Mouse (Mus musculus) intestine, postnatal 0 days (tissue): ENCODE data around the gene Olfr469. TPM values are rescaled to one million over a fixed set of nuclear protein-coding genes. Genes with fewer than 3 reads are reported as not detected.
A peak's percentile ranks its signal among the peaks of the same experiment; 100 is the strongest.

Experiments
- ATAC-seq: fragments of 200-750 bp; cut with Nextera tagmentation; 2 replicates; pipeline ENCODE4 v1.8.0; 2017; ENCODE audit warnings: mild to moderate bottlenecking, moderate TSS enrichment, moderate library complexity
- H3K27ac ChIP-seq: fragments of 300-500 bp; sonication (generic); 2 replicates; pipeline ENCODE4 v1.5.1; 2014; ENCODE audit warnings: mild to moderate bottlenecking, low read depth, low read length, moderate library complexity
- H3K27me3 ChIP-seq: fragments of 300-500 bp; sonication (generic); replicated peaks from 2 replicates; pipeline ENCODE4 v1.6.1; 2014; ENCODE audit warnings: low read length, mixed read lengths; ENCODE audit not compliant: control insufficient read depth, insufficient read depth
- H3K36me3 ChIP-seq: fragments of 300-500 bp; sonication (generic); 2 replicates; pipeline ENCODE4 v1.6.1; 2014; ENCODE audit warnings: mild to moderate bottlenecking, moderate library complexity; ENCODE audit not compliant: control insufficient read depth, insufficient read depth
- H3K4me1 ChIP-seq: fragments of 300-500 bp; sonication (generic); replicated peaks from 2 replicates; pipeline ENCODE4 v1.6.1; 2014; ENCODE audit warnings: antibody characterized with exemption, low read length, mixed read lengths; ENCODE audit not compliant: control insufficient read depth, insufficient read depth
- H3K4me2 ChIP-seq: fragments of 300-500 bp; sonication (generic); replicated peaks from 2 replicates; pipeline ENCODE4 v1.6.1; 2014; ENCODE audit warnings: low read depth, mild to moderate bottlenecking, moderate library complexity
- H3K4me3 ChIP-seq: fragments of 300-500 bp; sonication (generic); 2 replicates; pipeline ENCODE4 v1.5.1; 2014; ENCODE audit warnings: low read depth, low read length
- H3K9ac ChIP-seq: fragments of 300-500 bp; sonication (generic); 2 replicates; pipeline ENCODE4 v1.6.1; 2014; ENCODE audit warnings: mild to moderate bottlenecking, low read depth, low read length
- H3K9me3 ChIP-seq: fragments of 300-500 bp; sonication (generic); 2 replicates; pipeline ENCODE4 v1.6.1; 2016; ENCODE audit warnings: mixed run types; ENCODE audit not compliant: control insufficient read depth
- CTCF ChIP-seq: sonication (generic); IDR thresholded peaks from 2 replicates; pipeline ENCODE4 v1.5.1; 2016; ENCODE audit warnings: low read depth, mild to moderate bottlenecking, control low read depth, antibody characterized with exemption, moderate library complexity
- WGBS: fragments of 180-500 bp; shearing (Covaris S2); extraction: QIAGEN DNeasy Blood & Tissue Kit; methylation state at CpG from one replicate; pipeline ENCODE4 v1.1.7; 2014; 5-methylcytosine and 5-hydroxymethylcytosine counted together
- polyA plus RNA-seq: library from polyadenylated mRNA; unstranded; fragments of >200 nt; fragmentation: Nextera tagmentation; extraction: Ambion mirVana; gene quantifications from 2 replicates; pipeline ENCODE4 v1.2.1, GENCODE M21; 2015

The Olfr469 gene
- polyA plus RNA-seq, 1 experiment from 2014 or later = not detected

- Histone ChIP-seq H3K4me1 (no peaks in the 10 kb centered on the region), H3K27me3 (no peaks in the 10 kb centered on the region), H3K9ac (no peak within 1 kb of the TSS), H3K4me2 (no peak within 1 kb of the TSS), H3K27ac (no peak within 1 kb of the TSS), H3K36me3 (no peaks in the 10 kb centered on the region), H3K4me3 (no peak within 1 kb of the TSS), H3K9me3 (no peaks in the 10 kb centered on the region)
- TF ChIP-seq CTCF = no peak
- WGBS = 79% methylated on average over 2 of the region's 2 CpGs
- ATAC-seq = no peak
These were observed 24.2 kb downstream of the Olfr469 start, which contains the start of gene Ovch2 for GRCm38 (mm10) chr7:107801108-107801507. Ovch2 (minus strand) TSS chr7:107801208.

- H3K4me2 ChIP-seq = no peak overlapping the region
- WGBS = 88% methylated on average over 2 of the region's 2 CpGs
- no peak for TF ChIP-seq CTCF
- no peak overlapping the region for H3K4me3 ChIP-seq
- H3K27me3 ChIP-seq = no peaks in the 10 kb centered on the region
- ATAC-seq = no peak
- H3K27ac ChIP-seq = no peak overlapping the region
- H3K4me1 ChIP-seq = no peaks in the 10 kb centered on the region
- H3K9me3 ChIP-seq = no peaks in the 10 kb centered on the region
- H3K9ac ChIP-seq = no peak overlapping the region
- H3K36me3 ChIP-seq = no peaks in the 10 kb centered on the region
These were observed 28.8 kb downstream of the Olfr469 start for GRCm38 (mm10) chr7:107796500-107796899.

DNA sequence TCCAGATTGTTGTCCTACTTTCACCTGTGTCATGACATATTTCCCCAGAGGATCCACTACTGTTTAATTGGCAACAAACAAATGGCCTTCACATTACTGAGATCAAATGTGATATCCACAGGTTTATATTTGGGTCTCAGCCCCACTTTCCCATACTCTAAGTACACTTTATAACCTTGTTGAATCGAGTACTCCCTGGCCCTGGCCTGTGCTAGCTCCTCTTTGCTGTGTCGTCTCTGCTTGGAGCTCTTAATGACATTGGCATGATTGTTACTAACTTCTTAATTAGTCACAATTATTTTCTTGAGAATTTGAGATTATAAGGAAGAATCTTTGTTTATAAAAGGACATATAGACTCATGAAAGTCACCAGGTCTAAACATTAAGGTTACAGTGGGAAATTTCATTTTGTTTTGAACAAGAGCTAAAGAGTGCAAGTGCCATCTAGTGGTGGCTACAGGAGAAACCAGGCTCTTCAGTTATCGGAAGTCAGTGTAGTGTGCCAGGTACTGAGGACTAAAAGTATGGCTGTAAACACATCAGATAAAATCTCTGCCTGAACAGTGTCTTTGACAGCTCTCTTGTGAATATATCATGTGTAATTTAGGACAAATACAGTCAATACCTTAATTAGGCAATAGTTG lies 37.2 kb downstream of the Olfr469 start:
- Histone ChIP-seq H3K9ac (no peak overlapping the region), H3K27me3 (no peaks in the 10 kb centered on the region), H3K4me2 (no peak overlapping the region), H3K27ac (no peak overlapping the region), H3K9me3 (no peaks in the 10 kb centered on the region), H3K4me3 (no peak overlapping the region), H3K4me1 (no peaks in the 10 kb centered on the region), H3K36me3 (no peaks in the 10 kb centered on the region)
- no peak for ATAC-seq
- 57% methylated on average over 3 of the region's 3 CpGs for WGBS
- TF ChIP-seq CTCF = peak; percentile 83

DNA sequence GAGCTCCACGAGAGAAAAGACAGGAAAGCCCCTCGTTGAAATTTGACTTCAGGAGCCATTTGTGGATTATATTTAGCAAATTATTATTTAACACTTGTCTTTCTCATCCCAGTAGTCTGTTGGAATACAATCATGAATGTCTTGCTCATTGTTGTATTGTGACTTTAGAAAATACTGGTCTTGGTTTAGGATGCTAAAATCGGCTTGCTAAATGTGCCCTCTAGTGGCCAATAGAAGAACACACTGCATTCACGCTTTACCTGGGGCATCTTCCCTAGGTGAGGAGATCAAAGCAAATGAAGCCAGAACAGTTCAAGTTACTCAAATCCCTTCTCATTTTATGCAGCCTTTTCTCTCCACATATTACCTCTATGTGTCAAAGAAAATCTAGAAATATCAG lies 45.7 kb downstream of the Olfr469 start:
- WGBS = 42% methylated on average over 4 of the region's 4 CpGs
- no peak for ATAC-seq
- no peak overlapping the region for H3K4me2 ChIP-seq

DNA sequence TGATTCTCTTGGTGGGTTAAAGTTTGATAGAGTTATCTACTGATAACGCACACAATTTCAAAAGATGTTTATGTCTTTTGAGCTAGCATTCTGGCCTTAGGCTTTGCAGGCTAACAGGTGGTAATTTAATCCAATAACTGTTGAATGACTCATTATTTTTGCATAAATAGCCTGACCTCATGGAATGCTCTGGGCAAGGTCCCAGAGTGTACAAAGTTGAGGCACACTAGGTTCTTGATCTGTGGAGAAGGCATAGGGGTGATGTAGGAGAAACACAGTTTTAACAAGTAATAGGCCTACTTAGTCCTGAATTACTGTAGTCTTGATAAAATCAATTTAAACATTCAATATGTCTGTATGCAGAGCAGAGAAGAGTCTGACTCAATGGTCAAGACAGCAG lies 47.1 kb downstream of the Olfr469 start:
- Histone ChIP-seq H3K27me3 (no peaks in the 10 kb centered on the region), H3K4me2 (no peak overlapping the region), H3K4me1 (no peaks in the 10 kb centered on the region; the same call in 1 of the 2 replicates), H3K4me3 (no peak overlapping the region), H3K9ac (no peak overlapping the region), H3K9me3 (no peaks in the 10 kb centered on the region), H3K36me3 (no peaks in the 10 kb centered on the region), H3K27ac (no peak overlapping the region)
- 16% methylated on average over 1 of the region's 1 CpGs for WGBS
- ATAC-seq = peak; percentile 47; the same call in 1 of the 2 replicates
- no peak for TF ChIP-seq CTCF

More for the DNA sequence above, 45.7 kb downstream of the Olfr469 start:
- Histone ChIP-seq H3K36me3 (no peaks in the 10 kb centered on the region), H3K27me3 (no peaks in the 10 kb centered on the region), H3K4me3 (no peak overlapping the region), H3K27ac (no peak overlapping the region), H3K9me3 (no peaks in the 10 kb centered on the region), H3K9ac (no peak overlapping the region), H3K4me1 (no peaks in the 10 kb centered on the region; the same call in 1 of the 2 replicates)
- TF ChIP-seq CTCF = peak; percentile 78

- Histone ChIP-seq H3K9me3 (no peaks in the 10 kb centered on the region), H3K27ac (no peak overlapping the region), H3K36me3 (no peaks in the 10 kb centered on the region), H3K4me3 (no peak overlapping the region), H3K27me3 (no peaks in the 10 kb centered on the region), H3K9ac (no peak overlapping the region), H3K4me1 (no peaks in the 10 kb centered on the region), H3K4me2 (no peak overlapping the region)
- ATAC-seq = no peak
- no peak for TF ChIP-seq CTCF
- 65% methylated on average over 6 of the region's 6 CpGs for WGBS
These were observed 54.5 kb downstream of the Olfr469 start for GRCm38 (mm10) chr7:107770812-107771211.

Other genes with a start within 250 kb of the Olfr469 start
- gene Ppfibp2, start 230.3 kb downstream of the Olfr469 start, polyA plus RNA-seq = 9.8 and 10.7 TPM in 2 replicates
- gene 5330417H12Rik, start 200.4 kb downstream of the Olfr469 start, polyA plus RNA-seq = not detected in 2 replicates
- 0.13 TPM in 1 of 2 replicates, not detected in the other for gene Cyb5r2, start 67.5 kb downstream of the Olfr469 start, polyA plus RNA-seq
- not detected in 2 replicates for gene Ovch2, start 24.3 kb downstream of the Olfr469 start, polyA plus RNA-seq
- not detected in 2 replicates for gene Olfr467, start 13.3 kb downstream of the Olfr469 start, polyA plus RNA-seq
- not detected in 2 replicates for gene Olfr470, start 21.9 kb upstream of the Olfr469 start, polyA plus RNA-seq
- gene Olfr472, start 72.4 kb upstream of the Olfr469 start, polyA plus RNA-seq = not detected in 2 replicates
- gene Olfr473, start 104.9 kb upstream of the Olfr469 start, polyA plus RNA-seq = not detected in 2 replicates
- gene Olfr474, start 129.1 kb upstream of the Olfr469 start, polyA plus RNA-seq = not detected in 2 replicates
- gene Olfr476, start 139.3 kb upstream of the Olfr469 start, polyA plus RNA-seq = not detected in 2 replicates
- gene Olfr477, start 161.2 kb upstream of the Olfr469 start, polyA plus RNA-seq = not detected in 2 replicates
- not detected in 2 replicates for gene Olfr478, start 208.4 kb upstream of the Olfr469 start, polyA plus RNA-seq
- not detected in 2 replicates for gene Olfr479, start 225.2 kb upstream of the Olfr469 start, polyA plus RNA-seq
- not detected in 2 replicates for gene Olfr480, start 241.8 kb upstream of the Olfr469 start, polyA plus RNA-seq